Mouse (Mus musculus) kidney, postnatal 25 days (tissue): Measurements from ENCODE around the gene Jazf1.

ENCODE experiments used
- DNase-seq, 2 experiments: peaks; one replicate each; pipeline ENCODE4 v3.0.0; 2021; ENCODE audit warnings: mixed read lengths in 2 of 2

Gene Jazf1

DNA sequence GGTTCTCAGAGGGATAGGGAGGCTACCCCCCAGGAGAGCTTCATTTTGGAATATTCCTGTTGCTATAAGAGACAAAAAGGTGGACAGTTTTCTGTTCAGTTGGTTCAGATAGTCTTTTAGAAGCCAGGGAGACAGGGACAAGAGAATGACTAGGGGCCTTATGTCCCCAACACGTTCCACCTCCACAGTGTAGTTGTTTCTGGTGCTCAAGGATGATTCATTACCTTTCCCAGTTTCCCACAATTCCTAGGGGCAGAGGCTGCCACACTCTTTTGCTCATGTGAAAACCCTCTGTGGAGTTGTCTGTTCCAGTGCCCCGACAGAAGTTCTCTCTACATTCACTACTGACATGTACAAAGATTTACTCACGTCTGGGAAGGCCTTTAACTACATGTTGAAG, 223.7 kb downstream of the Jazf1 start:
- DNase-seq = no peak

- peak; percentile 21 to 51 for DNase-seq
Observed at GRCm38 (mm10) chr6:52843027-52843426, 225.4 kb downstream of the Jazf1 start.

- no peak for DNase-seq
Observed at GRCm38 (mm10) chr6:52842598-52842997, 225.8 kb downstream of the Jazf1 start.

GRCm38 (mm10) chr6:52841611-52842010, 226.8 kb downstream of the Jazf1 start:
- no peak for DNase-seq

DNA sequence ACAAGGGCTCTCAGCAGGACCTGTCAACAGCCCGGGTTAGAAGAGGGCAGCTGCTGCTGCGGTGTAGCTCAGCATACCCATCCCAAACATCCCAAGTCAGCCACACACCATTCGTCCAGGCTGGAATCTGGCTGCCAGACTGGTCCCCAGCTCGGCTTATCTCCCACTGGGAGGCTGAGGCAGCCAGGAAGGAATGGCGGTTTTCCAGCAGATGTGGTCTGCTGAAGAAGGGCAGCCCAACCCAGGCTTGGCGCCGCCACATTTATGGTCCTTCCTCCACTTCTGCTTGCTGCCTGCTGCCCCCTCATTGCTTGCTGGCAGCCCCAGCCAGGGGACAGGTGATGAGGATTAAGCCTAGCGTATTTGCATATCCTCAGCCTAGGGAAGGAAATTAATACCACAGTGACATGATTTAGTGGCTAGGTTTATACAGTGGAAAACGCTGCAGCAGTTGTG, 227.8 kb downstream of the Jazf1 start:
- no peak for DNase-seq

- peak; percentile 80 to 89 for DNase-seq
Observed at GRCm38 (mm10) chr6:52838691-52839090, 229.7 kb downstream of the Jazf1 start.

DNA sequence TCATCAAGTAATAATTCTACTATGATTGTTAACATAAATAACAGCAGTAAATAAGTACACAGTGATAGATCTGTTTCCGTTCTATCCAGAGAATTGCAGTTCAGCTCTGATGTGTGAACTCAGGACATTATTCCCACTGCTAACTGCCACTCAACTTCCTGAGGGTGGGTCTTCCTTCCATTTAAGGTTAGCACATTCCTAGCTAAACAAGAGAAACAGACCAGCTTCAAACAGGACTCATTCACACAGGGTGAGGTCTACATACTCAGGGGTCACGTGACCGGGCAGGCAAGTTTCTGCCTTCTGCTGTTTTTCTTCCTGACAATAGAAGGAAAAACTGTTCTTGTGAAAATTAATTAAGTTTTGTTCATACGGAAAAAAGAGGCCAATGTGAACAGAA, 230.6 kb downstream of the Jazf1 start:
- no peak for DNase-seq

DNA sequence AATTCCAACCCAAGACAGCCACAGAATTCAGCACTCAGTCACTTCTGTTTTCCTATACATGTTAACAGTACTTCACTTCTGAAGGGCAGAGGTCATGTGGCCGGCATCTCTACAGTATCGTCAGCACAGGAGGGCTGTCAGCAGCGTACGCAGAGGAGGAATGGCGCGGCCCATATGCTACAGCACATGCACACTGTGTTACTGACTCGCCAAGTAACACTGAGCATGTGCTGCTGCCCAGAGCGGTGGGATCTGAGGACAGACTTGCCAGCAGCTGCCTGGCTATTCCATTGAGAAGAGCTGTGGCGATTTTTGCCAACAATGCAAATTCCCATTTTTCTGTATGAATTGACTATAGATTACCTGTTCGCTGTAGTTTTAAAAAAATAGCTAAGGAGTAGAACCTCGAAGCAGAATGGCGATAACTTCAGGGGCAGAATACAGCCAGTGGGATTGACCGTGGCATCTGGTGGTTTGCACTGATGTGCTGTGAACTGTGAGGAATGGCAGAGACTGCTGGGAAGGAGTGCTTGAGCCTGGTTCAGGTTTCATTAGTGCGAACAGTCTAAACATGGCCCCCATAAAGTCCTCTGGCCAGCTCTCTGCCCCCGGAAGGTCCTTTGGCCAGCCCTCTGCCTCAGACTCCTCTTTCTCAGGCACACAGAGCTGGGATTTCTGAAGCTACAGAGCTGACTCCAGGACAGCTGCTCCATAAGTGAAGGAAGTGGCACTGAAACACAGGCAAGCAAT, 232.1 kb downstream of the Jazf1 start:
- no peak for DNase-seq

GRCm38 (mm10) chr6:52827752-52828277, 240.6 kb downstream of the Jazf1 start:
- DNase-seq = no peak

DNA sequence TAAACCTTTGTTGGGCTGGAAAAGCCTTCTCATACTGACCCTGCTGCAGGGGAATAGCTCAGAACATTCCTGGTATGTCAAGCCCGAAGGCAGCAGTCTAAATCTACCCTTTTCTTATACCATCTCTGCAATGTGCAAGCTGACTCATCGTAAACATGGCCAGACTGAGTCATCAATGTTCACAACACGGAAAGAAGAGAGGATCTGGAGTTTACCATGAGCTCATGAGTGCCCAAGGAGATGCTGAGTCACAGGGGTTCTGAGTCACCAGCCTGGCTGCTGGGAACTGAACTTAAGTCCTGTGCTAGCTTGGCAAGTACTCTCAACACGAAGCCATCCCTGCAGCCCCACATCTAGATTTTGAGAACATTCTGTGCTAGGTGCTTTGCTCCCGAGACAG, 242.9 kb downstream of the Jazf1 start:
- DNase-seq = no peak

DNA sequence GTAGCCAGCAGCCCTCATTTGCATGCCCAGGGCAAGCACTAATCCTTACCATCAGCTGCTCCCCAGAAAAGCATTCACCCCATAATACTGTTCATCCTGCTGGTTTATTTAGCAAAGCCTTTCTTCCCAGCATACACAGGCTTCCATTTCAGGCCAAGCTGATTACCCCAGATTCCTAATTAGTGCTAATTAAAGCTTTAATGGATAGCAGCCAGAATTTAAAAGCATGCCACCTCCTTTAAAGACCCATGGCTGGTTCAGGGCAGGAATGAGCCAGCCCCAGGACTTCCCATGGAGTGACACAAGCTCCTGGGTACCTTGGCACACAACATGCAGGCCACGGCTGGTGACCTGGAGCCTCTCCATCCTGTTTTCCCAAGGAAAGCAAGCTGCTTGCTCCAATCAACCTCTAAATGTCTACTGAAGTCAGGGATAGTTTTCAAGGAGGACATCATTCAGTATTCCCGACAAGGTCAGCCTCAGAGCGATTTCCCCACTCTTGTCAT, 243.4 kb downstream of the Jazf1 start:
- DNase-seq = no peak

- no peak for DNase-seq
Observed at GRCm38 (mm10) chr6:52823064-52823463, 245.4 kb downstream of the Jazf1 start.

- DNase-seq = no peak
Observed at GRCm38 (mm10) chr6:52822625-52823024, 245.8 kb downstream of the Jazf1 start.

DNA sequence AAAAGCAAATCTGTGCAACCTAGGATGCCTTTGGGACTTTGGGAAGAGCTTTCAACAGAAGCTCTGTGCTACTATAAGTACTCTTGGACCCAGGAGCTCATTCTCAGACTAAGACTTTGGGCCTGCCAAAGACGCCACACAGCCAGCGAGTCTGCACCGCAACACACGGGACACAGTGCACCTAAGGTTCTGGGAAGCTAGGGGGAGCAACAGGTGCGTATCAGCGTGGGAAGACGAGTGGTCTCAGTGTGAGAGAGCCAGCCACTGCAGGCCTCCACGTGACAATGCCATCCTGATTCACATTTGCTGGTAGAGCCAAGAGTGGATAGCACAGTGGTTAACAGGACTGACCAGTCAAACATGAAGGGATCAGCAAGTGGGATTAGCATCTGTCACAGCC, 249.1 kb downstream of the Jazf1 start:
- DNase-seq = no peak

DNA sequence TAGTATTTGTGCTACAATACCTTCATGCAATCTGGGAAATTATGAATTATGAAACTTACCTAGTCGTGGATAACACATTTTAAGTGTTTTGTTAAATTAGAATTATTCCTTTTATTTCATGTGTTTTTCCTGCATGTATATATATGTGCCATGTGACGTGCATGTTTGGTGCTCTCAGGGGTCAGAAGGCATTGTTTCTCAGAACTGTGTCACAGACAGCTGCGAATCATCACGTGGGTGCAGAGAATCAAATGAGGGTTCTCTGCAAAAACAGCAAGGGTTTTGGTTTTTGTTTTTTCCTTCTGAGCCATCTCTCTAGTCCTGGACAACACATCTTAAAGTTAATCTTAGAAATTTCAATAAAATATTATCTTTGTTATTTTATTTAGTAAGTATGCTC, 250.4 kb downstream of the Jazf1 start:
- DNase-seq = no peak

- no peak for DNase-seq
Observed at GRCm38 (mm10) chr6:52817203-52817874, 251.1 kb downstream of the Jazf1 start.

GRCm38 (mm10) chr6:52805237-52805856, 263.1 kb downstream of the Jazf1 start:
- DNase-seq = peak in 1 of 2 experiments; percentile 5

DNA sequence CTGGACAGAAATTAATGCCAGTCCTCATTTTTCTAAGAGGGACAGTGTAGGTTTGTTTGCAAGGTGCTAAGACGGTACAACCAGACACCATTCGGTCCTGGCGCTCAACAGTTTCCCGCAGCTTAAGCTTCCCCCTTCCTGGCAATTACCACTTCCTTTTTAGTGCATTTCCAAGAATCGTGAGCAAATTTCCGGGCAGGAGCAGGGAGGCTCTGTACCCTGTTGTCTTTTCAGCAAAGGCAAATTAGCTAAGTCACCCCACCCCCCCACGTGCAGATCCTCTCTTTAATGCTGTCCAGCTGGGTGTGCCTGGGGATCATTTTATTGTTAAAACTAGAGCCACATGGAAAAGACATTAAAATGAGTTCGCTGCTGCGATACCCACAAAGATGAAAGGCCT, 266.2 kb downstream of the Jazf1 start:
- peak; percentile 9 to 55 for DNase-seq

DNA sequence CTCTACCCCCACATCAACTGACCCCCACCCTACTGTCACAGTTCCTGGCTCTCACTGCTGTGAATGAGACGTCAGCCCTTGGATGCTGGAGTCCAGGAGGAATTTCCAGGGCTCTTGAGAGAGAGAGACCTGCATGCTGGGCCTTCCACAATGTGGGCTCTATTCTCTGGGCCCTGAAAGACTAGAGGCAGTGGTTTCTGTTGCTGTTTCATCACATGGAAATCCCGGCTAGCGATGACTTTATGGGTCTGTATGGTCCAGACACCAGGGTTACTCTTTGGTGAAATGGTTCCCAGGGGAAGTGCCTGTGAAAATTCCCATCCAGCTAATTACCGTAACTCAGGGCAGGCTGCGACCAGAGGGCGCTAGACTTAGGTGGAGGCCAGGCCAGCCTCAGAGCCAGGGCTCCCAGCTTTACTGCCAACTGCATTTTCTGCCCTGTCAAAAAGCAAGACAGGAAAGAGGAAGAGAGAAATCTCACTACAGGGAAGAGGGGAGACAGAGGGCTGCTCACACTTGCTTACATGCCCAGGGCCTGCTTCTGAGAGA, 271.1 kb downstream of the Jazf1 start:
- peak in 1 of 2 experiments; percentile 4 for DNase-seq

GRCm38 (mm10) chr6:52796691-52797090, 271.7 kb downstream of the Jazf1 start:
- no peak for DNase-seq

DNA sequence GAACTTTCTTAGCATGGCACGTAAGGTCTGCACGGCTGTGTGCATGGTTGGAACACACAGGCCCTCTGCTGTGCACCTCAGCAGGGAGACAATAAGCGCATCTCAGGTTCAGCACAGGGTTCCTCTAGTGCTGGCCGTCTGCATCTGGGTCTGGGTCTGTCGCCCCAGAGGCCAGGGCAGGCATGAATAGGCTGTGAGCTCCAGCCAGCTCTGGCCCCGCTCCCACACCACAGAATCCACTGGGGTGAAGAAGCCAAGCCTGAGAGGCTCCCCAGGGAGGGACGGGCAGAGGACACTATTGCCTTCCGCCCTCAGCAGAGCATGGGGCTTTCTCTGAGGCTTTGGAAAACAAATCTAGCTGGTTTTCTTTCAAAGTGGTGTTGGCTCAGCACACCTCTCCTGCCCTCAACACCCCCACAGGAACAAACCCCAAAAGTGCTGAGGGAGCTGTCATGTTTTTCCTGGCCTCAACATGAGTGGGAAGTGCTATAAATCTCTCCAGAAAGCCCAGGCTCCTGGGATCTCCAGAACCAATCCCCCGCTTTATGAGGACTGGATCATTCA, 272.3 kb downstream of the Jazf1 start:
- peak; percentile 42 to 53 for DNase-seq

GRCm38 (mm10) chr6:52795029-52795841, 273.2 kb downstream of the Jazf1 start:
- DNase-seq = no peak
